Comparison of ENCODE assay signal across 18 mouse cellular contexts in genomic region chr1:96009461-96009860, GRCm38 (mm10).
A peak's percentile ranks its signal among the peaks of the same experiment; 100 is the strongest.
DNase-seq lines count a peak whose midpoint lies in the region; ATAC-seq lines count a peak whose summit lies in the region.
"Had no signal": no experiment of that assay in that cellular context is flagged by ENCODE, and none has a peak within 500 bp of the region (broad histone marks: within the 10 kb centered on the region; RNA-seq: fewer than 3 reads in every experiment).

No protein-coding gene starts in this region.

- H3K9me3 ChIP-seq in liver, embryonic 11.5 days (ENCODE audit: control insufficient read depth, low read length): no peaks in the 10 kb centered on the region
- H3K9me3 ChIP-seq: embryonic facial prominence, embryonic 12.5 days; embryonic facial prominence, embryonic 15.5 days; forebrain, embryonic 10.5 days; forebrain, embryonic 12.5 days had no signal

- no peak for ATAC-seq in liver, embryonic 11.5 days (replicated peaks; ENCODE audit: low FRiP score)
- ATAC-seq: forebrain, embryonic 14.5 days; forebrain, embryonic 16.5 days had no signal

- peak; percentile 34 to 68 for DNase-seq in cerebellum, postnatal 14 days
- no peak for DNase-seq in cerebellum, adult 8-10 months
- peak; percentile 73 for DNase-seq in retina, embryonic 14.5 days (ENCODE audit: low spot score)
- DNase-seq in retina, postnatal 1 day: peak; percentile 81
- no peak for DNase-seq in liver, embryonic 11.5 days (ENCODE audit: low spot score)
- DNase-seq: adrenal gland, adult 2 months; adrenal gland, postnatal 10 days; adrenal gland, postnatal 25 days; cerebellum, adult 11 months; cerebellum, adult 9-11 months; embryo, embryonic 11 days had no signal

- H3K4me2 ChIP-seq in liver, embryonic 11.5 days: no peak overlapping the region
- H3K4me2 ChIP-seq: embryonic facial prominence, embryonic 12.5 days; embryonic facial prominence, embryonic 15.5 days; forebrain, embryonic 12.5 days had no signal

- no peak overlapping the region for H3K4me3 ChIP-seq in liver, embryonic 11.5 days (ENCODE audit: low read depth, low read length)
- H3K4me3 ChIP-seq: embryonic facial prominence, embryonic 12.5 days; embryonic facial prominence, embryonic 15.5 days; erythroblast, embryonic 14.5 days; forebrain, embryonic 10.5 days; forebrain, embryonic 12.5 days had no signal

- 89% methylated on average over 3 of the region's 3 CpGs for WGBS in liver, embryonic 11.5 days

- H3K9ac ChIP-seq in liver, embryonic 11.5 days (ENCODE audit: low read depth, low read length): no peak overlapping the region
- H3K9ac ChIP-seq: embryonic facial prominence, embryonic 12.5 days; embryonic facial prominence, embryonic 15.5 days; forebrain, embryonic 12.5 days had no signal

- H3K4me1 ChIP-seq in liver, embryonic 11.5 days (replicated peaks; ENCODE audit: control insufficient read depth, insufficient read depth, low read length): no peaks in the 10 kb centered on the region
- H3K4me1 ChIP-seq: embryonic facial prominence, embryonic 12.5 days; embryonic facial prominence, embryonic 15.5 days; forebrain, embryonic 10.5 days; forebrain, embryonic 12.5 days had no signal

- H3K36me3 ChIP-seq in liver, embryonic 11.5 days (ENCODE audit: control insufficient read depth, insufficient read depth, low read length): no peaks in the 10 kb centered on the region
- H3K36me3 ChIP-seq: embryonic facial prominence, embryonic 12.5 days; embryonic facial prominence, embryonic 15.5 days; forebrain, embryonic 10.5 days; forebrain, embryonic 12.5 days had no signal

- H3K27me3 ChIP-seq in liver, embryonic 11.5 days (replicated peaks; ENCODE audit: control insufficient read depth, insufficient read depth, low read length): no peaks in the 10 kb centered on the region
- H3K27me3 ChIP-seq: embryonic facial prominence, embryonic 12.5 days; embryonic facial prominence, embryonic 15.5 days; forebrain, embryonic 12.5 days had no signal

- H3K27ac ChIP-seq in liver, embryonic 11.5 days (ENCODE audit: low read depth, low read length): no peak overlapping the region
- H3K27ac ChIP-seq: embryonic facial prominence, embryonic 12.5 days; embryonic facial prominence, embryonic 15.5 days; forebrain, embryonic 10.5 days; forebrain, embryonic 12.5 days had no signal

Comparison
In these comparisons a context has a peak if more than half of its experiments do, and no peak if none do; other contexts are left out.
1. DNase-seq: peak in cerebellum, postnatal 14 days (2 of 2), retina, embryonic 14.5 days (single experiment) and retina, postnatal 1 day (single experiment); none in cerebellum, adult 8-10 months (single experiment) and liver, embryonic 11.5 days (single experiment).